Mouse (Mus musculus) cerebellum, adult 2 months (tissue): ENCODE measurements at regions not wholly inside any gene's neighbourhood (a gene's known extent, or its start where the extent isn't known, plus 50 kb on each side); places are given as distances from the start of the nearest gene placed in this dataset.

ENCODE experiments used
- DNase-seq, 2 experiments: peaks; one replicate each; pipeline ENCODE4 v3.0.0; 2021
- H3K27ac ChIP-seq: fragments of 200-500 bp; 2 replicates; pipeline ENCODE4 v1.5.1; 2012; ENCODE audit warnings: low read length, control low read depth, inconsistent platforms; ENCODE audit not compliant: insufficient read depth
- H3K27me3 ChIP-seq: fragments of 200-500 bp; 2 replicates; pipeline ENCODE4 v1.6.1; 2012; ENCODE audit warnings: inconsistent platforms, mild to moderate bottlenecking, low read length, moderate library complexity; ENCODE audit not compliant: control insufficient read depth, insufficient read depth
- H3K4me1 ChIP-seq: fragments of 200-500 bp; 2 replicates; pipeline ENCODE4 v1.6.1; 2011; ENCODE audit warnings: low read length; ENCODE audit not compliant: control insufficient read depth, insufficient read depth
- H3K4me3 ChIP-seq: fragments of 200-500 bp; replicated peaks from 2 replicates; pipeline ENCODE3; 2011; ENCODE audit warnings: mild to moderate bottlenecking, low read depth, low read length, control low read depth; ENCODE audit not compliant: insufficient read depth
- CTCF ChIP-seq: fragments of 200-500 bp; IDR thresholded peaks from 2 replicates; pipeline ENCODE4 v1.5.1; 2011; ENCODE audit warnings: low read depth, mild to moderate bottlenecking, control low read depth, low read length, moderate library complexity, borderline replicate concordance; ENCODE audit not compliant: insufficient read depth
- POLR2A ChIP-seq: fragments of 200-500 bp; IDR thresholded peaks from 2 replicates; pipeline ENCODE4 v1.6.1; 2011; ENCODE audit warnings: low read length, control low read depth, borderline replicate concordance; ENCODE audit not compliant: insufficient read depth
- WGBS: fragments of 180-500 bp; shearing (Covaris S2); methylation state at CpG from one replicate; pipeline ENCODE4 v1.1.7; 2018; 5-methylcytosine and 5-hydroxymethylcytosine counted together

DNA sequence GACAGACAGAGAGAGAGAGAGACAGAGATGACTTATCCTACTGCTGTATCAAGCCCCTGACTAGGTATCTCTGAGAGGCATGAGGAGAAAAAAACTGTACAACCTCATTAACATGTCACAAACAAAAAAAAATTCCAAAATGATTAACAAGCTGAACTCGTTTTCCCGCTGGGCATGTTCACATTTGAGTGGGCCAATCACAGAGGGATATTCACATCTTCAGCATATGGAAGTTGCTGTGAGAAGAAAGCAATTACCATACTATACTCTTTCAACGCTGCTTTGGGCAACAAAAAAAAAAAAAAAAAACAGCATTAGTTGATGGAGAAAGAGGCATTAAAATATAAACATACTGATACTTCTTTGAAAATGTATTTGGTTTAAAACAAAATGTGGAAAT lies 148.8 kb upstream of the Negr1 start:
- Histone ChIP-seq H3K4me1 (no peaks in the 10 kb centered on the region), H3K4me3 (no peak overlapping the region), H3K27ac (no peak overlapping the region), H3K27me3 (no peaks in the 10 kb centered on the region)
- no peak for DNase-seq
- TF ChIP-seq CTCF: no peak
- TF ChIP-seq POLR2A: no peak
- 54% methylated on average over 3 of the region's 3 CpGs for WGBS

DNA sequence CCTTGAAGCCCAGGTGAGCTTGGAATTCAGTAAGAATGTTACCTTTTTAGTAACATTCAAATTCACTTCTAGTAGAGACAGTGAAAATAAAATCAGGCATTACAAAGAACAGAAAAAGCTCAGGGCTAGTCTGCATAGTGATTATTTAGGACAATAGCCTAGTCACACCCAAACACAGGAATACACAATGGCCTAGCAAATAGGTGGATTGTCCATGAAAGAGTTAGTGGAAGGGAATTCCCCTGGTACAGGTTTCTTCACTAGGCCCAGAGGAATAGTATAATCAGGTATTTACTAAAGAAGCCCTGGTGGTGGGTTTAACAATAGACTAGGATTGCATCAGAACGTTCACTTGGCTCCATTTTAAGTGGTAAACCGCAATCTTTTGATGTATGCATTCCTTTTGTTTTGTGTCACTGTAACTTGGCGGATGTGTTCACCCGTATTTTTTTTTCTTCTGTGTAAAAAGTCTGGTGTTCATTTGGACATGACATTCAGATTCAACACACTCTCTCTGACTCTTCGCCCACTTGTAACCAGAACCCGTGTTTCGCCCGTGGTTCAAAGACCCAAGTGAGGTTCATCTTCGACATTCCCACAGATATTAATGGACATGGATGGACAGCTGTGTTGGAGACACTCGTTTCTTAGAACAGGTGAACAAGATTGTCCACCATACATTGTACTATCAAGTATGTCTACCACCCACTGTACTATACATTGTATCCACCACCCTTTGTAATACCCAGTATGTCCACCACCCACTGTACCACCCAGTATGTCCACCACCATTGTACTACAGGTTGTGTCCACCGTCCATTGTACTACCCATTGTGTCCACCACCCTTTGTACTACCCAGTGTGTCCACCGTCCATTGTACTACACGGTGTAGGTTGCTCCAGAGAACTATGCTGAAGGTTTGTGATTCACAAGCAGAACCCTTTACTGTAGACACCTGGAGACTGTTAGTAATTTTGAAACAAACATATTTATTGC lies 146.9 kb upstream of the Negr1 start:
- no peaks in the 10 kb centered on the region for H3K27me3 ChIP-seq
- no peaks in the 10 kb centered on the region for H3K4me1 ChIP-seq
- WGBS: 92% methylated on average over 13 of the region's 13 CpGs
- TF ChIP-seq POLR2A (no peak), CTCF (no peak)
- DNase-seq: no peak
- no peak overlapping the region for H3K4me3 ChIP-seq
- H3K27ac ChIP-seq: no peak overlapping the region

DNA sequence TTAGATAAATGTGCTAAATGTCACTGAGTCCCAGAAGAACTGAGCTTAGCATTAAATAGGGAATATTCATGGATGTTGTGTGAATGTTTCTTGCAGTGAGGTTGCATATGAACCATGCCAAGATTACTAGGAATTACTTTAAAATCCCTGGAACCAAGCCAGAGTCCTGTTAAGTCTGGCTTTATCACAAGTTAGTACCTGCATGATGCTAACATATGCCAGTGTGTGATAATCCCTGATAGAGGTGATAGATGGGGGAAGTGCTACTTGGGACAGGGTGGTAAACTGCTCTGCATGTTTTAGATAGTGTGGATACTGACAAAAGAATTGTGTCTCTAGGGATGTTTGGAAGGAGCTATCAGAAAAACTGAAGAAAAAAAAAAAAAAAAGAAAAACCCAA lies 143.5 kb upstream of the Negr1 start:
- Histone ChIP-seq H3K4me1 (no peaks in the 10 kb centered on the region), H3K27me3 (no peaks in the 10 kb centered on the region), H3K27ac (no peak overlapping the region), H3K4me3 (no peak overlapping the region)
- TF ChIP-seq CTCF (no peak), POLR2A (no peak)
- no peak for DNase-seq

DNA sequence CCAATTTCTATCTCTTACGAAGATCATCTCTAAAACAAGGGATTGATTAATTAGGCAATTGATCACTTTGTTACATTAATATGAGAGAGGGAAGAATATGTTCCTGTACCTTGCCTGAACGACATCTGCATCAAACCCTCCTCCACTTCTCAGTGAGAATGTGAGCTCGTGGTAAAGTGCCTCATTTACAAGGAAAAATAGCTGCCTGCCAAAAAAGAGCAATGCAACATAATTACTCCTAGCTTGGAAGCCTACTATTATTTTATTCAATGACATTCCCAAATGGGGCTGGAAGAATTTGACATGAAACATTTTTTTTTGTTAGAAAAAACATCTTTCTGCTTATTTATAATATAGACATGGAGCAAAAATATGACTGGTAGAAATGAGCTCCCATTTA lies 138.5 kb upstream of the Negr1 start:
- 57% methylated on average over 3 of the region's 3 CpGs for WGBS
- TF ChIP-seq CTCF (no peak), POLR2A (no peak)
- no peak overlapping the region for H3K4me3 ChIP-seq
- DNase-seq: no peak
- H3K27ac ChIP-seq: no peak overlapping the region
- H3K27me3 ChIP-seq: no peaks in the 10 kb centered on the region
- no peaks in the 10 kb centered on the region for H3K4me1 ChIP-seq

- 43% methylated on average over 4 of the region's 4 CpGs for WGBS
- no peak for TF ChIP-seq POLR2A
- TF ChIP-seq CTCF: no peak
Observed at GRCm38 (mm10) chr3:156455042-156455441, 106.6 kb upstream of the Negr1 start.

GRCm38 (mm10) chr3:156463299-156463698 lies 98.3 kb upstream of the Negr1 start:
- no peaks in the 10 kb centered on the region for H3K4me1 ChIP-seq
- DNase-seq: no peak
- TF ChIP-seq POLR2A: no peak
- no peak for TF ChIP-seq CTCF
- H3K27me3 ChIP-seq: no peaks in the 10 kb centered on the region; the same call in 1 of the 2 replicates
- whole genome bisulfite sequencing: 88% methylated on average over 2 of the region's 2 CpGs
- no peak overlapping the region for H3K27ac ChIP-seq
- H3K4me3 ChIP-seq: no peak overlapping the region

More at GRCm38 (mm10) chr3:156455042-156455441, 106.6 kb upstream of the Negr1 start:
- H3K27ac ChIP-seq: no peak overlapping the region
- H3K27me3 ChIP-seq: no peaks in the 10 kb centered on the region
- H3K4me1 ChIP-seq: no peaks in the 10 kb centered on the region
- no peak for DNase-seq
- H3K4me3 ChIP-seq: no peak overlapping the region

GRCm38 (mm10) chr3:156465601-156466000 lies 96.0 kb upstream of the Negr1 start:
- no peak for DNase-seq
- 87% methylated on average over 5 of the region's 5 CpGs for WGBS

DNA sequence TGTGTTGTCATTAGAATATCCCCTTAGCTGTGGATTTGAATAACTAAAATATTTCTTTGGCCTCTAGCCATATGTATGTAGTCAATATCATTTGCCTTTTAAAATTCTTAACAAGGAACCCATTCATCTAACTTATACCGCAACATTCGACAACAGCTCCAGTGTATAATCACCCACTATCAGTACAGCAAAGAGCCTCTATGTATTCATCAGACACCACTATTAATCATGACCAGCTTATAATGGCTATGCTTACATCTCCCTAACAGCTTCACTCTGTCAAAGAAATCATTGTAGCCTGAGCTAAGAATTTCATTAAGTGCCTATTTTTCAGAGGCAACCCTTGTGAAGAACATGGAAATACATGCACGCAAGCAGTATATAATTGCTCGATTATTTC lies 88.9 kb upstream of the Negr1 start:
- 87% methylated on average over 4 of the region's 4 CpGs for WGBS
- Histone ChIP-seq H3K27me3 (no peaks in the 10 kb centered on the region), H3K27ac (no peak overlapping the region), H3K4me3 (no peak overlapping the region), H3K4me1 (no peaks in the 10 kb centered on the region)
- TF ChIP-seq CTCF (no peak), POLR2A (no peak)
- DNase-seq: no peak

More at GRCm38 (mm10) chr3:156465601-156466000, 96.0 kb upstream of the Negr1 start:
- Histone ChIP-seq H3K4me1 (no peaks in the 10 kb centered on the region), H3K27ac (no peak overlapping the region), H3K4me3 (no peak overlapping the region), H3K27me3 (no peaks in the 10 kb centered on the region; the same call in 1 of the 2 replicates)
- TF ChIP-seq CTCF (no peak), POLR2A (no peak)
